ENCODE assay signal across 8 mouse cellular contexts in genomic region chr1:38393516-38393915, GRCm38 (mm10).
A peak's percentile ranks its signal among the peaks of the same experiment; 100 is the strongest.
DNase-seq lines count a peak whose midpoint lies in the region; ATAC-seq and TF ChIP-seq lines count a peak whose summit lies in the region.

No protein-coding gene starts in this region.

- ATAC-seq in neural tube, embryonic 11.5 days (ENCODE audit: insufficient read depth, low FRiP score, low TSS enrichment) = no peak
- no peak for ATAC-seq in neural tube, embryonic 15.5 days (ENCODE audit: low FRiP score)
- ATAC-seq in embryonic facial prominence, embryonic 14.5 days (ENCODE audit: low read depth) = peak; percentile 26; the same call in 1 of the 2 replicates
- peak; percentile 58; the same call in 1 of the 2 replicates for ATAC-seq in hindbrain, postnatal 0 days

- no peak for TF ChIP-seq CTCF in hindbrain, postnatal 0 days (IDR thresholded peaks at IDR 0.05; ENCODE audit: low read depth)

- no peak overlapping the region for H3K9ac ChIP-seq in neural tube, embryonic 11.5 days (ENCODE audit: low read length)
- no peak overlapping the region for H3K9ac ChIP-seq in neural tube, embryonic 15.5 days (replicated peaks)
- H3K9ac ChIP-seq in embryonic facial prominence, embryonic 14.5 days (ENCODE audit: low read depth, low read length) = no peak overlapping the region
- H3K9ac ChIP-seq in hindbrain, postnatal 0 days (replicated peaks; ENCODE audit: low read length) = no peak overlapping the region

- no peaks in the 10 kb centered on the region for H3K36me3 ChIP-seq in neural tube, embryonic 11.5 days (ENCODE audit: control insufficient read depth, insufficient read depth, low read length)
- H3K36me3 ChIP-seq in neural tube, embryonic 15.5 days = no peaks in the 10 kb centered on the region
- no peaks in the 10 kb centered on the region for H3K36me3 ChIP-seq in embryonic facial prominence, embryonic 14.5 days (ENCODE audit: control insufficient read depth, insufficient read depth, low read length)
- no peaks in the 10 kb centered on the region for H3K36me3 ChIP-seq in hindbrain, postnatal 0 days (ENCODE audit: insufficient read depth, low read length)

- WGBS in neural tube, embryonic 11.5 days = 36% methylated on average over 6 of the region's 6 CpGs
- WGBS in neural tube, embryonic 15.5 days = 24% methylated on average over 6 of the region's 6 CpGs
- 29% methylated on average over 6 of the region's 6 CpGs for WGBS in embryonic facial prominence, embryonic 14.5 days
- WGBS in hindbrain, postnatal 0 days = 11% methylated on average over 6 of the region's 6 CpGs

- no peaks in the 10 kb centered on the region for H3K9me3 ChIP-seq in neural tube, embryonic 11.5 days (ENCODE audit: control insufficient read depth, low read length)
- H3K9me3 ChIP-seq in neural tube, embryonic 15.5 days (replicated peaks) = no peaks in the 10 kb centered on the region
- no peaks in the 10 kb centered on the region for H3K9me3 ChIP-seq in embryonic facial prominence, embryonic 14.5 days (ENCODE audit: control insufficient read depth, low read length)
- H3K9me3 ChIP-seq in hindbrain, postnatal 0 days (ENCODE audit: low read length) = no peaks in the 10 kb centered on the region

- H3K27ac ChIP-seq in neural tube, embryonic 11.5 days (ENCODE audit: low read depth, low read length) = no peak overlapping the region
- H3K27ac ChIP-seq in neural tube, embryonic 15.5 days (replicated peaks) = no peak overlapping the region
- no peak overlapping the region for H3K27ac ChIP-seq in embryonic facial prominence, embryonic 14.5 days (replicated peaks; ENCODE audit: low read depth, low read length)
- H3K27ac ChIP-seq in hindbrain, postnatal 0 days = no peak overlapping the region

- no peak overlapping the region for H3K4me2 ChIP-seq in neural tube, embryonic 11.5 days (ENCODE audit: low read depth)
- H3K4me2 ChIP-seq in neural tube, embryonic 15.5 days = no peak overlapping the region
- no peak overlapping the region for H3K4me2 ChIP-seq in embryonic facial prominence, embryonic 14.5 days (ENCODE audit: low read depth, low read length)
- no peak overlapping the region for H3K4me2 ChIP-seq in hindbrain, postnatal 0 days (ENCODE audit: low read depth, low read length)

- no peak overlapping the region for H3K4me3 ChIP-seq in neural tube, embryonic 11.5 days (ENCODE audit: low read depth, low read length)
- no peak overlapping the region for H3K4me3 ChIP-seq in neural tube, embryonic 15.5 days (replicated peaks)
- no peak overlapping the region for H3K4me3 ChIP-seq in embryonic facial prominence, embryonic 14.5 days (ENCODE audit: low read depth, low read length)
- no peak overlapping the region for H3K4me3 ChIP-seq in hindbrain, postnatal 0 days (ENCODE audit: low read length)

- no peaks in the 10 kb centered on the region for H3K27me3 ChIP-seq in neural tube, embryonic 11.5 days (ENCODE audit: control insufficient read depth, insufficient read depth, low read length)
- H3K27me3 ChIP-seq in neural tube, embryonic 15.5 days (replicated peaks) = no peaks in the 10 kb centered on the region
- no peaks in the 10 kb centered on the region for H3K27me3 ChIP-seq in embryonic facial prominence, embryonic 14.5 days (replicated peaks; ENCODE audit: control insufficient read depth, insufficient read depth, low read length)
- no peaks in the 10 kb centered on the region for H3K27me3 ChIP-seq in hindbrain, postnatal 0 days (ENCODE audit: insufficient read depth, low read length)

- peaks cover 22% of the 10 kb centered on the region for H3K4me1 ChIP-seq in neural tube, embryonic 11.5 days (ENCODE audit: control insufficient read depth, insufficient read depth, low read length)
- H3K4me1 ChIP-seq in neural tube, embryonic 15.5 days = peaks cover 51% of the 10 kb centered on the region
- H3K4me1 ChIP-seq in embryonic facial prominence, embryonic 14.5 days (ENCODE audit: control insufficient read depth, insufficient read depth, low read length) = peaks cover 30% of the 10 kb centered on the region
- peaks cover 3% of the 10 kb centered on the region; the same call in 1 of the 2 replicates for H3K4me1 ChIP-seq in hindbrain, postnatal 0 days (ENCODE audit: insufficient read depth, low read length)

- DNase-seq in neural tube, embryonic 11.5 days (ENCODE audit: low spot score) = peak; percentile 38
- DNase-seq in embryonic facial prominence, embryonic 14.5 days (ENCODE audit: low spot score) = peak; percentile 59
- DNase-seq in hindbrain, postnatal 0 days (ENCODE audit: low spot score) = peak; percentile 49
- DNase-seq in right cerebral cortex, postnatal 25 days = peak; percentile 43
- no peak for DNase-seq in urinary bladder, adult 2 months (ENCODE audit: low spot score)
- DNase-seq in cerebellum, adult 11 months = no peak
- DNase-seq in spleen, postnatal 4 days (ENCODE audit: low spot score in 2 of 2) = no peak

Comparison
In these comparisons a context has a peak if more than half of its experiments do, and no peak if none do; other contexts are left out.
1. ATAC-seq: peak in embryonic facial prominence, embryonic 14.5 days (single experiment) and hindbrain, postnatal 0 days (single experiment); none in neural tube, embryonic 11.5 days (single experiment) and neural tube, embryonic 15.5 days (single experiment).
2. DNase-seq: peak in neural tube, embryonic 11.5 days (single experiment), embryonic facial prominence, embryonic 14.5 days (single experiment), hindbrain, postnatal 0 days (single experiment) and right cerebral cortex, postnatal 25 days (single experiment); none in urinary bladder, adult 2 months (single experiment), cerebellum, adult 11 months (single experiment) and spleen, postnatal 4 days (0 of 2).